Mouse (Mus musculus) heart, adult 2 months (tissue): ENCODE measurements around the gene Lrrc8d. TPM values are rescaled to one million over a fixed set of nuclear protein-coding genes. Genes with fewer than 3 reads are reported as not detected.

Experiments
- DNase-seq, 2 experiments: peaks; one replicate each; pipeline ENCODE4 v3.0.0; 2021
- H3K27ac ChIP-seq: fragments of 200-600 bp; 2 replicates; pipeline ENCODE4 v1.8.1; 2022
- H3K27me3 ChIP-seq: fragments of 200-500 bp; 2 replicates; pipeline ENCODE4 v1.6.1; 2012; ENCODE audit warnings: mild to moderate bottlenecking, low read length, inconsistent platforms, mixed read lengths; ENCODE audit not compliant: control insufficient read depth, insufficient read depth
- H3K36me3 ChIP-seq: fragments of 200-500 bp; 2 replicates; pipeline ENCODE4 v1.6.1; 2012; ENCODE audit warnings: low read length, inconsistent platforms; ENCODE audit not compliant: control insufficient read depth, insufficient read depth
- H3K4me1 ChIP-seq: fragments of 200-500 bp; 2 replicates; pipeline ENCODE4 v1.6.1; 2011; ENCODE audit warnings: low read length; ENCODE audit not compliant: control insufficient read depth, insufficient read depth
- H3K4me3 ChIP-seq: fragments of 200-600 bp; 2 replicates; pipeline ENCODE4 v1.8.1; 2022
- H3K79me2 ChIP-seq: fragments of 200-500 bp; replicated peaks from 2 replicates; pipeline ENCODE4 v1.6.1; 2012; ENCODE audit warnings: mild to moderate bottlenecking, inconsistent platforms, low read length, moderate library complexity, mixed read lengths; ENCODE audit not compliant: control insufficient read depth, insufficient read depth
- H3K9ac ChIP-seq: fragments of 200-500 bp; 2 replicates; pipeline ENCODE4 v1.6.1; 2012; ENCODE audit warnings: low read depth, mild to moderate bottlenecking, control low read depth, inconsistent platforms, low read length, mixed read lengths
- CTCF ChIP-seq: fragments of 200-600 bp; IDR thresholded peaks from 2 replicates; pipeline ENCODE4 v1.8.1; 2022; ENCODE audit warnings: antibody characterized with exemption, mild to moderate bottlenecking, moderate library complexity
- EP300 ChIP-seq: fragments of 200-500 bp; IDR thresholded peaks from 2 replicates; pipeline ENCODE4 v1.6.1; 2011; ENCODE audit warnings: low read depth, low read length, control low read depth; ENCODE audit not compliant: insufficient read depth
- POLR2A ChIP-seq: fragments of 200-500 bp; IDR thresholded peaks from 2 replicates; pipeline ENCODE4 v1.6.1; 2011; ENCODE audit warnings: mild to moderate bottlenecking, low read depth, low read length, control low read depth; ENCODE audit not compliant: insufficient read depth
- WGBS: fragments of 180-500 bp; shearing (Covaris S2); methylation state at CpG from one replicate; pipeline ENCODE4 v1.1.7; 2018; 5-methylcytosine and 5-hydroxymethylcytosine counted together
- intact Hi-C: fragments of 180-260 bp; cut with DNase I; formaldehyde crosslinking; loops from one replicate; pipeline ENCODE4 v1.15.1; 2025
- polyA plus RNA-seq: library from polyadenylated mRNA; depleted of rRNA; stranded (reverse); fragments of >200 nt; gene quantifications from 2 replicates; pipeline ENCODE4 v1.2.3, GENCODE M21; 2012
- total RNA-seq, 2 experiments: library from RNA; stranded (reverse); gene quantifications; 2 replicates each; pipeline ENCODE4 v1.2.3; 2021

Lrrc8d gene
- total and polyA plus RNA-seq, 3 experiments: 4.3 to 8.8 (median 8.0) TPM

DNA sequence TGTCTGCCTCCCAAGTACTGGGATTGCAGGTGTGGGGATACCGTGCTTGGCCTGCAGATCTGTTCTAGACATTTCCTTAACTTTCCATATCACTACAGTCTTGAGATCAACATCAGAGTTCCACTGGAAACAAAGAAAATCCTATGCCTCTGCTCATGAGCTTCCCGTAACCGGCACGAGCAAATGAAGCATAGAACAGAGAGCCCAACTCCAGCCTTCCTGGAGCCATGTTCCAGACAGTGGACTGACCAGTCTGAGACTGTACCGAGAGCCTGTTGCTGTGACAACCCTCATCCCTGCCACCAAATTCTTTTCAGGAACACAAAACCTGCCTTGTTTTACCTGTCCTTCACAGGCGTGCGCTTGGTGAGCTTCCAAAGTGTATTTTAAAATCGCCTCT lies 15.3 kb downstream of the Lrrc8d start:
- 94% methylated on average over 8 of the region's 8 CpGs for WGBS
- no peaks in the 10 kb centered on the region for H3K36me3 ChIP-seq
- intact Hi-C loops: no loop called here
- TF ChIP-seq POLR2A (no peak), CTCF (no peak), EP300 (no peak)
- peaks cover 4% of the 10 kb centered on the region for H3K4me1 ChIP-seq
- H3K27me3 ChIP-seq: no peaks in the 10 kb centered on the region
- no peak overlapping the region for H3K27ac ChIP-seq
- no peak overlapping the region for H3K9ac ChIP-seq
- DNase-seq: no peak
- H3K79me2 ChIP-seq: peaks cover 2% of the 10 kb centered on the region; the same call in 1 of the 2 replicates
- no peak overlapping the region for H3K4me3 ChIP-seq

DNA sequence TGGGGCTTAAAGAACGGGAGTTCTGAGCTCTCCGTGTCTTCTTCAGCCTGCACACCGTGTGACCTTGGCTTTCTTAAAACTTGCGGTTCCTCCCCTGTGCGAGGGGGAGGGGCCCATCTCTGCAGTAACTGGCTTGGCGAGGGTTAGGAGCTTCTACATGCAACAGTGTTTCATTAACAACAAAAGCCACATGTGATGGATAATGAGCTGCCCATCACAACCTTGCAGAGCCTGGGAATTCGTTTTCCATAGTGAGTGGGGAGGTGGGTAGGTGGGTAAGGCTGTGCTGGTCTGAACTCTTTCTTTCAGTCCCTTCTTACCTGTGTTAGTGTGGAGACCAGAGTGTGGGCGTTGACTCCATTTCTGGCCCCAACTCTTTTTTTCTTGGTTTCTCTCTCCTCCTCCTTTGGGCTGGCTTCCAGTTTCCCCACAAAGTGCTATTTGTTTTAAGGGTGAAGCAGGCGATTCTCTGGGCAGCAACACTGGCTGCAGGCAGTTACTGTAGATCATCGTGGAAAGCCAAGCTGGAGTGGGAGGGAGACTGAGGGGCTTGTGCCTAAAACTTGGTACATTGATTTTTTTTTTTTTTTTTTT lies 15.9 kb downstream of the Lrrc8d start:
- Histone ChIP-seq H3K27me3 (no peaks in the 10 kb centered on the region), H3K9ac (no peak overlapping the region), H3K27ac (no peak overlapping the region), H3K4me3 (no peak overlapping the region), H3K4me1 (peaks cover 4% of the 10 kb centered on the region), H3K79me2 (no peaks in the 10 kb centered on the region), H3K36me3 (no peaks in the 10 kb centered on the region)
- WGBS: 70% methylated on average over 10 of the region's 10 CpGs
- no peak for TF ChIP-seq POLR2A
- no peak for TF ChIP-seq EP300
- no peak for TF ChIP-seq CTCF
- no peak for DNase-seq
- intact Hi-C loops: no loop called here

DNA sequence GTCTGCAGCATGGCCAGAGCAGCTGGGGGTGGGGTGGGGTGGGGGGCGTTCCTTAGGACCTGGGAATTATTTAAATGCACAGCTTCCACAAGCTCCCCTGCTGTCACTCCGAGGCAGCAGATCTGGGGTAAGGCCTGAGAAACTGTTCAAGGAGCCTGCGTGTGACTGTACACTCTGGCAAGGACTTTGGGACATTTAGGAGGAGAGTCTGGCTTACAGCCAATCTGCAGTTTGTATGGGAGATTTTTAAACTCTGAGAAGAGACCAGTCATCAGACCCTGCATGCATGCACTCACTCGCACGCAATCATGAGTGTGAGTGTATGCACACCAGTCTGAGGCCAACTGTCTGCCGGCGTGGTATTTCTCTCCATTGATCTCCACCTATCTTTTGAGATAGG lies 17.5 kb downstream of the Lrrc8d start:
- no peaks in the 10 kb centered on the region for H3K36me3 ChIP-seq
- peak overlapping the region; percentile 54; the same call in 1 of the 2 replicates for H3K27ac ChIP-seq
- no peaks in the 10 kb centered on the region for H3K79me2 ChIP-seq
- peaks cover 4% of the 10 kb centered on the region for H3K4me1 ChIP-seq
- H3K27me3 ChIP-seq: no peaks in the 10 kb centered on the region
- WGBS: 63% methylated on average over 7 of the region's 7 CpGs
- TF ChIP-seq EP300 (no peak), POLR2A (no peak)
- intact Hi-C loops: no loop called here
- no peak overlapping the region for H3K4me3 ChIP-seq
- DNase-seq: no peak
- no peak overlapping the region for H3K9ac ChIP-seq

DNA sequence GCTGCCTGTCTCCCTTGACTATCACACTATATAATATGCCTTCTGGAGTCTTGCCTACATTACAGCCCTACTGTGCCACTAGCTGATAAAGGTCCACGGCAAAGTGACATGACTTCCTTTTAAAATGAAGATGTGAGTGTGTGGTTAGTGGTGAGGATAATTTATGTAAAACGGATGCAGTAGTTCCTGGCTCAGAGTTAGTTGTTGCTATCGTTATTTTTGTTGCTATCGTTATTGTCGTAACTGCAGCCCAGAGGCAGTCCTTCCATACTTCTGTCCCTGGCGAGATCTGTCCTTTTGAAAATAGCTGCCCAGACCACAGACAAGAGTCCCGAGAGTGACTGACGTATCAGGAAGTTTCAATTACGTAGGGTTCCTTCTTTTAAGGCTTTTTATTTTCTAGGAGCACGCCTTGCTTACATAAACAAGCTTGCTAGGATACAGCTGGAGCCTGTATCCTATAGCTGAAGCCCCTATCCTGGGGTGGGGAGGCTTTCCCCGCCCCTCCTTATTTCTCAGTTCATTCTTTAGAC lies 18.4 kb downstream of the Lrrc8d start:
- Histone ChIP-seq H3K9ac (no peak overlapping the region), H3K4me3 (no peak overlapping the region)
- WGBS: 30% methylated on average over 11 of the region's 11 CpGs

DNA sequence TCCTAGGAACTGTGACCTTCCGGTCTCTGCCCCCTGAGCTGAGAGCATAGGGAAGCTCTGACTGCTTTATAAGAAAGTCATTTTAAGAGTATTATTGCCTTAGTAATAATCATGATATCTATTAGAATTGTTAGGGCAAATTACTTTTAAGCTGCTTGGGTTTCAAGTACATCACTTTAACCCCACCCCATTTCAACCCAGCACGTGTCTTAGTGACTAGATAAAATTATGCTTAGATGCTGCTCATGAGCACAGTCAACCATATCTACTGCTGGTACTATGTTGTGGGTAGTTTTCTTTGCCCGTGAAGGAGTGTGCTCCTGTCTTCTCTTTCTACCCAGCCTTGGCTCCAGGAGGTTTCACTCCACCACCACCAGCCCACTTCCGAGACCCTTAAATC lies 21.5 kb downstream of the Lrrc8d start:
- H3K27me3 ChIP-seq: no peaks in the 10 kb centered on the region
- H3K9ac ChIP-seq: no peak overlapping the region
- no peaks in the 10 kb centered on the region for H3K36me3 ChIP-seq
- no peaks in the 10 kb centered on the region for H3K79me2 ChIP-seq
- TF ChIP-seq EP300: no peak
- TF ChIP-seq CTCF: no peak
- TF ChIP-seq POLR2A: no peak
- no peak for DNase-seq
- no peak overlapping the region for H3K4me3 ChIP-seq
- intact Hi-C loops: no loop called here
- peaks cover 4% of the 10 kb centered on the region for H3K4me1 ChIP-seq
- no peak overlapping the region for H3K27ac ChIP-seq
- WGBS: 90% methylated on average over 4 of the region's 4 CpGs

More for the DNA sequence above, 18.4 kb downstream of the Lrrc8d start:
- Histone ChIP-seq H3K27ac (peak overlapping the region; percentile 54), H3K79me2 (no peaks in the 10 kb centered on the region), H3K27me3 (no peaks in the 10 kb centered on the region), H3K4me1 (peaks cover 4% of the 10 kb centered on the region), H3K36me3 (no peaks in the 10 kb centered on the region)
- peak in 1 of 2 experiments; percentile 37 for DNase-seq
- TF ChIP-seq POLR2A (no peak), CTCF (no peak), EP300 (no peak)
- intact Hi-C loops: no loop called here

DNA sequence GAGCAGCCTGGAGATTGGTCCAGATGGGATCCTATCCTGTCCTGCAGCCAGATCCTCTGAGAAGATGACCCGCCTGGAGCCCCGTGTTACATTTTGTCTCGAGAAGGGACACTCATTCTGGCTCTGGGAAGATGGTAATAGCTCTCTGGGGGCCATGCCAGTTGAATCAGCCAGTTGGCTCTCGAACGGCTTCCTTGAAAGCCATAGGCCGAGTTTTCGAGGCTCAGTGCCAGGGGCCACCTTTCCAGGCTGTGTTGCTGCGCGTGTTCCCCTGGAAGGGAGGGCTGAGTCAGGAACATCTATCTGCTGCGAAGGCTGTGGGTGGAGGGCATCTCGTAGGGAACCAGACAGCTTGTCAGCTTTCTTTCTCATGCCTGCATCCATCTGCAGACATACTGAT lies 23.0 kb downstream of the Lrrc8d start:
- no peaks in the 10 kb centered on the region for H3K79me2 ChIP-seq
- H3K9ac ChIP-seq: no peak overlapping the region
- 77% methylated on average over 11 of the region's 11 CpGs for WGBS
- TF ChIP-seq EP300: no peak
- TF ChIP-seq POLR2A: no peak
- no peak for TF ChIP-seq CTCF
- no peak overlapping the region for H3K4me3 ChIP-seq
- intact Hi-C loops: no loop called here
- no peaks in the 10 kb centered on the region for H3K36me3 ChIP-seq
- no peaks in the 10 kb centered on the region for H3K27me3 ChIP-seq
- H3K4me1 ChIP-seq: no peaks in the 10 kb centered on the region; the same call in none of the 2 replicates
- no peak for DNase-seq
- H3K27ac ChIP-seq: no peak overlapping the region
